Mouse (Mus musculus) forebrain, embryonic 12.5 days (tissue): ENCODE measurements at regions not wholly inside any gene's neighbourhood (a gene's known extent, or its start where the extent isn't known, plus 50 kb on each side); places are given as distances from the start of the nearest gene placed in this dataset.

Source experiments
- ATAC-seq: fragments of 200-750 bp; cut with Nextera tagmentation; 2 replicates; pipeline ENCODE4 v1.8.0; 2017; ENCODE audit warnings: moderate TSS enrichment; ENCODE audit not compliant: low FRiP score
- H3K27ac ChIP-seq: fragments of 300-500 bp; sonication (generic); 2 replicates; pipeline ENCODE4 v1.5.1; 2016; ENCODE audit warnings: mild to moderate bottlenecking
- H3K27me3 ChIP-seq: fragments of 300-500 bp; sonication (generic); 2 replicates; pipeline ENCODE4 v1.6.1; 2016; ENCODE audit warnings: mild to moderate bottlenecking
- H3K36me3 ChIP-seq: fragments of 300-500 bp; sonication (generic); replicated peaks from 2 replicates; pipeline ENCODE4 v1.6.1; 2016; ENCODE audit warnings: mild to moderate bottlenecking
- H3K4me1 ChIP-seq: fragments of 300-500 bp; sonication (generic); 2 replicates; pipeline ENCODE4 v1.6.1; 2016
- H3K4me2 ChIP-seq: fragments of 300-500 bp; sonication (generic); 2 replicates; pipeline ENCODE4 v1.6.1; 2016; ENCODE audit warnings: mild to moderate bottlenecking, moderate library complexity
- H3K4me3 ChIP-seq: fragments of 300-500 bp; sonication (generic); replicated peaks from 2 replicates; pipeline ENCODE4 v1.5.1; 2016; ENCODE audit warnings: mild to moderate bottlenecking
- H3K9ac ChIP-seq: fragments of 300-500 bp; sonication (generic); 2 replicates; pipeline ENCODE4 v1.6.1; 2016; ENCODE audit warnings: mild to moderate bottlenecking
- H3K9me3 ChIP-seq: fragments of 300-500 bp; sonication (generic); 2 replicates; pipeline ENCODE4 v1.6.1; 2016
- WGBS: fragments of 180-500 bp; shearing (Covaris S2); methylation state at CpG from one replicate; pipeline ENCODE4 v1.1.7; 2016; 5-methylcytosine and 5-hydroxymethylcytosine counted together

DNA sequence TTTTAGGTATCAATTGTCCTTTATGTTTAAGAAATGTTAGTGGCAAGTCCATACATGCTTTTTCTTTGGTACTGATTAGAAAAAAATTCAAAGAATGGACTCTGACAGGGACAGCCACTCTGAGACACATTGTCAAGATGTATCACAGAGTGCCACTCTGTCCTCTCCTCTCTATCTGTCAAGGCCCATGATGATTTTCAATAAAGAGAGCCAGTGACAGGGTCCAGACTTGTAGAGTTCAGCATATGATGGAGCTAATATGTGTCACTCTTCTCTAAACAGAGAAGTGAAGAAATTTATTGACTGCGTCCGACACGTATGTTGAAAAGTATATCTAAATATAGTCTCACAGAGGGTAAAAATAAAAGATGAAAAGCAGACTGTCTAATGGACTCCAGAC, 672.2 kb upstream of the 4930452B06Rik start:
- Histone ChIP-seq H3K27ac (no peak overlapping the region), H3K36me3 (no peaks in the 10 kb centered on the region), H3K4me1 (no peaks in the 10 kb centered on the region), H3K4me3 (no peak overlapping the region), H3K27me3 (no peaks in the 10 kb centered on the region), H3K4me2 (no peak overlapping the region), H3K9me3 (no peaks in the 10 kb centered on the region), H3K9ac (no peak overlapping the region)
- 89% methylated on average over 3 of the region's 3 CpGs for whole genome bisulfite sequencing
- ATAC-seq: no peak

DNA sequence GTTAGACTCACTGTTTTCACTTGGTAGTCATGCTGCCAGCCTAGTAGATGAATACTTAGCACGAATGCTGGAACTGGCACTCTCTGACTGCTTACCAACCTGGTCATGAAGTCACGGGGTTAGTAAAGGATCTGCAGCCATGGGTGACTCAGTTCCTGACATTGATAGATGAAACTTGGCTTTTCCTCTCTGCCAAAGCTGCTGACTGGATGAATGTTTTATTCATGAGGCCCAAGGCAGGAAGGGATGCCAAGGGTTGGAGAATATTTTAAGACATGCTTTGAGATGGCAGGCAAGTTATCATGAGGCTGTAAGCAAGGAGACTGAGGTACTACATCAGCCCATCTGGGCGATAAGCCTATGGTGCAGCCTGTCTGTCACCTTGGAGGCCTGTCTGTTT, 671.1 kb upstream of the 4930452B06Rik start:
- 89% methylated on average over 3 of the region's 3 CpGs for WGBS
- no peak overlapping the region for H3K27ac ChIP-seq
- H3K4me2 ChIP-seq: no peak overlapping the region
- H3K4me3 ChIP-seq: no peak overlapping the region
- no peak overlapping the region for H3K9ac ChIP-seq
- 0 out of 2 replicates have a peak, but pooled peaks cover 3% of the 10 kb centered on the region for H3K4me1 ChIP-seq
- no peak for ATAC-seq
- H3K9me3 ChIP-seq: no peaks in the 10 kb centered on the region
- no peaks in the 10 kb centered on the region for H3K36me3 ChIP-seq
- no peaks in the 10 kb centered on the region for H3K27me3 ChIP-seq

GRCm38 (mm10) chr14:9331593-9331992, 665.6 kb upstream of the 4930452B06Rik start:
- Histone ChIP-seq H3K9me3 (no peaks in the 10 kb centered on the region), H3K4me3 (no peak overlapping the region), H3K9ac (no peak overlapping the region), H3K4me2 (no peak overlapping the region), H3K27ac (no peak overlapping the region), H3K27me3 (no peaks in the 10 kb centered on the region), H3K36me3 (no peaks in the 10 kb centered on the region), H3K4me1 (peaks cover 10% of the 10 kb centered on the region)
- WGBS: 16% methylated on average over 3 of the region's 3 CpGs
- no peak for ATAC-seq

DNA sequence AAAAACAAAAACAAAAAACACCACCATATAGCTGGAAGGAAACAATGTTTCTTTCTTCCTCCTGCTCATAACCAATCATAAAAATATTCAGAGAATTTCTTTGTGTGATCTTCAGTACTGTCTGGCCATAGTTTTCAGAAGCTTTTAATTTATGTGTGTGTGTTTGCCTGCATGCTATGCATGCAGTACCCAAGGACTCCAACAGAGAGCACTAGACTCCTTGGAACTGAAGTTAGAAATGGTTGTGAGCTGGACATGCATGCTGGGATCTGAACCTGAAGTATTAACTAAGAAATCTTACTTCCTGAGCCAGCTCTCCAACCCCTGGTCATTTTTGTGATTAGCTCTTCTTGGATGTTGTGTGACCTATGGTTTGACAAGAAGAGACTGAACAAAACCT, 664.7 kb upstream of the 4930452B06Rik start:
- no peak overlapping the region for H3K4me3 ChIP-seq
- no peak overlapping the region for H3K27ac ChIP-seq

DNA sequence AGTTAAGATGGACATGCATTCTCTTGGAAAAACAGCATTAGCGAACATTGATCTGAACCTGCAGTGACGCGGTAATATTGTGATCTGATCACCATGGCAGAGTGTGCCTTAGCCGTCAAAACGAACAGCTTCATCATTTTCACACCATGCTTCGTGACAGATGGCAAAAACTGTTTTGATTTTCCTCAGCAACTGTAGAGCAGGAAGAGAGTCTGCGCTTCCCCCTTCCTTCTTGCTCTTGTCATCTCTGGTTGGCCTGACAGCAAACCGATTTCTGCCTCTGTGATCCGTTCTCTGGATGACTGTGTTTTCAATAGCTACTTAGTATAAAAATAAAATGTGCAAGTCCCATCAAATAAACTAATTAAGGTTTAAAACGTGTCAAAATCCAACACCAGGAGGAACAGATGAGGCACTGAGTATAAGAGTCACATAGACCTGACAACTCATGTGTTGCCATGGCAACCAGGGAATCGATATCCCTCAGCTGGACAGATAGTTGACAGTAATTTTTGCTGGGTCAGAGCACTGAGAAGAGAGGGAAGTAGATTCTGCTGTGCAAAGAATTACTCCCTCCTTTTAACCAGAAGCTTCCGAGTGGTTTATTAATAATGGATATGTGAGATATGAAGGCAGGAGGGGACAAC, 663.9 kb upstream of the 4930452B06Rik start:
- H3K36me3 ChIP-seq: no peaks in the 10 kb centered on the region
- H3K4me2 ChIP-seq: no peak overlapping the region
- H3K9me3 ChIP-seq: no peaks in the 10 kb centered on the region
- ATAC-seq: peak; percentile 85
- H3K27ac ChIP-seq: 0 out of 2 replicates have a peak overlapping the region, but pooled peaks have one; percentile 19
- 72% methylated on average over 12 of the region's 12 CpGs for WGBS
- H3K4me3 ChIP-seq: no peak overlapping the region
- H3K9ac ChIP-seq: no peak overlapping the region
- peaks cover 10% of the 10 kb centered on the region for H3K4me1 ChIP-seq
- no peaks in the 10 kb centered on the region for H3K27me3 ChIP-seq

More for the DNA sequence above, 664.7 kb upstream of the 4930452B06Rik start:
- Histone ChIP-seq H3K36me3 (no peaks in the 10 kb centered on the region), H3K9me3 (no peaks in the 10 kb centered on the region), H3K4me1 (peaks cover 10% of the 10 kb centered on the region), H3K27me3 (no peaks in the 10 kb centered on the region), H3K4me2 (no peak overlapping the region), H3K9ac (no peak overlapping the region)
- ATAC-seq: no peak

DNA sequence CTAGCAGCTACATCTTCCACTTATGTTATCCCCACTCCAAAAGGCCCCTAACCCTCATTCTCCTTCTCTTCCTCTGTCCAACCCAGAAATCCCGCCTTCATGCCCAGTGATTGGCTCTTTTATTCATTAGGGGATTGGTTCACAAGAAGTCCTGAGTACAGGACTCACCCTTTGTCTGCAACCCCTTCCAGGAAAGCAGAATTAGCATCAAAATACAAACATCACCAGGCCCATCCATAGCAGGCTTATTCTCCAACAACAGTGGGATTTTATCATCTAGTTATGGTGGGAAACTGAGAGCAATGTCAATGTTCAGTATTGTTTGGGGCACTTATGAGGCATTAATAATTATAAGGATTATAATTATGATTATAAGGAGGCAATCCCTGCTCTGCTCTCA, 661.3 kb upstream of the 4930452B06Rik start:
- peaks cover 10% of the 10 kb centered on the region for H3K4me1 ChIP-seq
- no peak overlapping the region for H3K4me2 ChIP-seq
- H3K36me3 ChIP-seq: no peaks in the 10 kb centered on the region
- no peak overlapping the region for H3K4me3 ChIP-seq
- WGBS: 83% methylated on average over 1 of the region's 1 CpGs
- no peak overlapping the region for H3K27ac ChIP-seq
- no peaks in the 10 kb centered on the region for H3K27me3 ChIP-seq
- H3K9me3 ChIP-seq: no peaks in the 10 kb centered on the region
- no peak overlapping the region for H3K9ac ChIP-seq
- no peak for ATAC-seq

DNA sequence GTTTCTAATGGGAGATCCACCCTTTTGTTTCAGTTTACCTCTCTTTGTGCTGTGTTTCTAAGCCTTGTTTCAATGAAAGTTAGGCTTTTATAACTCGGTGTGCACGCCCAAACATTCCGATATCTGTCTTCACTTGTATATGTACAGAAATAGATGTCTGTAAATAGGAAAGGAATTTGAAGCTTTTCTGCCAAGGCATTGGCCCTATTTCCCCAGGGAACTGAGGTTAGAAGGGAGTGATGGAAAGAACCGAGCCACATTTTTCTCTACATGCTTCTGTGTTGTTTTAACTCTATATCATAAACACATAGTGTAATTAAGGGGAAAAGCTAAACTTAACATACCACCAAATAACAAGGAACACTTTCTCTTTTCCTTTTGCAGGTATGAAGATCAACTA, 653.8 kb upstream of the 4930452B06Rik start:
- no peak overlapping the region for H3K9ac ChIP-seq
- no peaks in the 10 kb centered on the region for H3K36me3 ChIP-seq
- H3K4me1 ChIP-seq: no peaks in the 10 kb centered on the region
- 91% methylated on average over 4 of the region's 4 CpGs for WGBS
- H3K9me3 ChIP-seq: no peaks in the 10 kb centered on the region
- no peaks in the 10 kb centered on the region for H3K27me3 ChIP-seq
- H3K4me2 ChIP-seq: no peak overlapping the region
- no peak overlapping the region for H3K4me3 ChIP-seq
- no peak overlapping the region for H3K27ac ChIP-seq
- no peak for ATAC-seq

DNA sequence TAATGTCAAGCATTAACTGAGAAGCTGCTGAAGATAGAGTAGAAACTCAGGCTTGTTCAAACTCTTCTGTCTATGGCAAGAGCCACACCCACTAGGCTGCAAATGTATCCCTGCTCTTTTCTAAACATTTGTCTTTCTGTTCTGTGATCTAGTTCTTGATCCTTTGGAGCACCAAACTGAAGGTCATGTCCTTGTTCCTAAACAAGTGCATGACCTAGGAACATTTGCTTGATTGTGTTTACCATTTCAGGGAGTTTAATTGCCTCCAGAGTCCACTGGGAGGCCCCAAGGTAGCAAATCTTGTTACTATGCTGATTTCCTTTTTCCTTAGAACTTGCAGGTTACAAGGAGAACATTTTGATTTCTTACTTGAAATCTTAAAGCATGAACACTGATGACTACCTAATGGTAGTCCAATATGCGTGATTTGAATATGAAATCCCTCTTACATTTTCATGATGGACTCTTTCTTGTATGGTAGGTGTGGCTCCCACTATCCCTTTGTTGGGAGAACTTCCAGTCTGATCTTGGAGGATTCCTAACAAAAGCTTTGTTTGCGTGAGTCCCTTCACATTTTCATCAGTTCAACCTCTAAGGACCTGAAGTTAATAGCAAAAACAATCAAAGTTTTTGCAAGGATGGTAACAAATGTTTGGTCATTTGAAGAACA, 652.9 kb upstream of the 4930452B06Rik start:
- Histone ChIP-seq H3K36me3 (no peaks in the 10 kb centered on the region), H3K4me2 (no peak overlapping the region), H3K27ac (no peak overlapping the region), H3K9ac (no peak overlapping the region), H3K9me3 (no peaks in the 10 kb centered on the region), H3K27me3 (no peaks in the 10 kb centered on the region), H3K4me3 (no peak overlapping the region), H3K4me1 (no peaks in the 10 kb centered on the region)
- WGBS: 82% methylated on average over 2 of the region's 2 CpGs
- ATAC-seq: no peak

DNA sequence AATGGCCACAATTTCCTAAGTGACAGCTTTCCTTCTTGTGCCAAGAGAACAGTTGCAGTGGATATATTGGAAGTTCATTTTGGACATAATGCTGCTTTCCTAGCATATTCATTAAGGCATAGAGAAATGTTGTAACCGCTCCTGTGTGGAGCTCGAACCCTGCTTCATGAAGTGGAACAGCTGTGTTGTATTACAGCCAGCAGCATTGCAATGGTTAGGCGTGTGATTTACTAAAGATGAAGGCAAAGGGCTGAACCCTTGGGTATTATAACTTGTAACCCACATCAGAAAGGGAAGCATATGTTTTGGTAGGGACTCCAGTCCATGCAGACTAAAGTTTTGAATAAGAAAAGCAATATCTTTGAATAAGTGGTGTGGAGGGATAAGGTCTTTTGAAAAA, 649.2 kb upstream of the 4930452B06Rik start:
- no peaks in the 10 kb centered on the region for H3K9me3 ChIP-seq
- no peaks in the 10 kb centered on the region for H3K4me1 ChIP-seq
- H3K4me2 ChIP-seq: no peak overlapping the region
- no peaks in the 10 kb centered on the region for H3K36me3 ChIP-seq
- no peak overlapping the region for H3K27ac ChIP-seq
- H3K4me3 ChIP-seq: no peak overlapping the region
- WGBS: 77% methylated on average over 3 of the region's 3 CpGs
- no peak for ATAC-seq
- H3K9ac ChIP-seq: no peak overlapping the region
- H3K27me3 ChIP-seq: no peaks in the 10 kb centered on the region

DNA sequence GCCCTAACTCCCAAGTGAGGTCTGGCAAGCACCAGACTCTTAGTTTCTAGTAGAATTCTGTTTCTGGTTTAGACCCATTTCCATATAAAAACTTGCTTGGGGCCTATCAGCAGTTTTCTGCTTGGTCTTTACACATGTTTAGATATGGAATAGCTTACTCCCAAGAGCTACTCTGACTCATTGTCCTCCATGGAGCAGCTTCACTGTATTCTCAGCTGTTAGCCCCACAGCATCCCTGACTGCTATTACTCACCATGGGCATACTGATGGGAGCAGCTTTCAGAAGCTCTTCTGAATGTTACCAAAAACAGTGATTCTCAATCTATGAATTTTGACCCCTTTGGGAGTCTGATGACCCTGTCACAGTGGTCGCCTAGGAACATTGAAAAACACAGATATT, 630.1 kb upstream of the 4930452B06Rik start:
- ATAC-seq: no peak
- Histone ChIP-seq H3K9me3 (no peaks in the 10 kb centered on the region), H3K27ac (no peak overlapping the region), H3K9ac (no peak overlapping the region), H3K4me3 (no peak overlapping the region), H3K4me1 (no peaks in the 10 kb centered on the region), H3K4me2 (no peak overlapping the region), H3K36me3 (no peaks in the 10 kb centered on the region), H3K27me3 (no peaks in the 10 kb centered on the region)
- 90% methylated on average over 1 of the region's 1 CpGs for WGBS

DNA sequence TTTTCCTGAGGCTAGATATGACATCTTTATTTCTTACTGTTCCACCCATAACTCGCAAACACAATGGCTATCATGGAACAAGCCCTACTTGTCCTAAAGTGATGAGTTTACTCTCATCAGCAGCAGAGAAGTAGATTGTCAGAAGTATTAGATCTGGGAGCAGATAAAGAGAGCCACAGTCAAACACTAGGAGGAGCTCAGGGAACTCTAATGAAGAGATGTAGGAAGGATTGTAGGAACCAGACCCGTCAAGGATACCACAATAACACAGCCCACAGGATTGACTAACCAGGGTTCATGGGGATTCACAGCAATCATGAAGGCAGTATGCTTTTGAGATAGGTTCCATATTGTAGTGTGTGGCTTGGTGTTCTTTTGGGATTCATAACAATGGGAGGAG, 628.5 kb upstream of the 4930452B06Rik start:
- Histone ChIP-seq H3K4me1 (no peaks in the 10 kb centered on the region), H3K4me2 (no peak overlapping the region), H3K4me3 (no peak overlapping the region), H3K9ac (no peak overlapping the region), H3K27me3 (no peaks in the 10 kb centered on the region), H3K36me3 (no peaks in the 10 kb centered on the region), H3K27ac (no peak overlapping the region), H3K9me3 (no peaks in the 10 kb centered on the region)
- ATAC-seq: no peak
- WGBS: 84% methylated on average over 2 of the region's 2 CpGs

GRCm38 (mm10) chr14:9288103-9288502, 622.1 kb upstream of the 4930452B06Rik start:
- Histone ChIP-seq H3K9ac (no peak overlapping the region), H3K4me2 (no peak overlapping the region), H3K9me3 (no peaks in the 10 kb centered on the region), H3K27ac (no peak overlapping the region), H3K4me3 (no peak overlapping the region), H3K4me1 (no peaks in the 10 kb centered on the region; the same call in 1 of the 2 replicates), H3K27me3 (peaks cover 4% of the 10 kb centered on the region; the same call in 1 of the 2 replicates), H3K36me3 (no peaks in the 10 kb centered on the region)
- WGBS: 91% methylated on average over 1 of the region's 1 CpGs
- ATAC-seq: no peak

GRCm38 (mm10) chr14:9285606-9286002, 619.6 kb upstream of the 4930452B06Rik start:
- Histone ChIP-seq H3K4me3 (no peak overlapping the region), H3K9me3 (no peaks in the 10 kb centered on the region), H3K36me3 (no peaks in the 10 kb centered on the region), H3K4me2 (no peak overlapping the region), H3K27me3 (peaks cover 4% of the 10 kb centered on the region; the same call in 1 of the 2 replicates), H3K27ac (no peak overlapping the region), H3K4me1 (no peaks in the 10 kb centered on the region; the same call in 1 of the 2 replicates), H3K9ac (no peak overlapping the region)
- WGBS: 95% methylated on average over 7 of the region's 7 CpGs
- ATAC-seq: peak; percentile 14; the same call in 1 of the 2 replicates
